Mouse (Mus musculus) E14TG2a.4 (cell line): ENCODE results near the gene Atp6v1e1.

Experiments
- CTCF ChIP-seq: conservative IDR thresholded peaks from 2 replicates; pipeline ENCODE4 v1.5.1; 2014; ENCODE audit warnings: low read length
- NANOG ChIP-seq: IDR thresholded peaks from 2 replicates; pipeline ENCODE4 v1.6.1; 2014; ENCODE audit warnings: borderline replicate concordance, low read length, mixed read lengths
- POU5F1 ChIP-seq: IDR thresholded peaks from 2 replicates; pipeline ENCODE4 v1.6.1; 2014; ENCODE audit warnings: low read length, borderline replicate concordance

- TF ChIP-seq CTCF (no peak), POU5F1 (no peak), NANOG (no peak)
Measured at GRCm38 (mm10) chr6:120772025-120772424, 50.6 kb downstream of the Atp6v1e1 start.
